ENCODE assay signal across 12 mouse cellular contexts in the genomic region with DNA sequence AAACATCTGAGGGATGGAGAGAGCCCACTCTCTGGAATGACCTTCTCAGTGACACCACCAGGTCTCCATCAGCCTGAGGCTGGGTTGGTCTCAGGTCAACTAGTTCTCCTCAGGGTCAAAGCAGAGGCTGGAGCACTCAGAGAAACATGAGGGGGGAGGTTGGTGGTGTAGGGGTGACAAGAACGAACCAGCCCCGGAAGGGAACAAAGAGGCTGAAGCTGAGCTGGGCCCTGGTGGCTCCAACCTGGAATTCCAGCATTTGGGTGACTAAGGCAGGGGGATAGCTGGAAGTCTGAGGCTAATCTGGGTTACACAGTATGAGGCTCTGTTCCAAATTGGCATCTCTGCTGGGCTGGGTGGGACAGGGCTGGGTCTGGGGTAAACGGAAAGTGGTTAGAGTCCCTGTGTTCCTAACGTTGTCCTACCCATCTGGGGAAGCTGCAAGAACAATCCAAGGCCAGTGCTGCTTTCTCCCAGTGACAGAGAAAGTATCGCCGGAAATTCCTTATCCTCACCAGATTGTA. TPM values are rescaled to one million over a fixed set of nuclear protein-coding genes. Genes with fewer than 3 reads are reported as not detected.
DNase-seq lines count a peak whose midpoint lies in the region; ATAC-seq and TF ChIP-seq lines count a peak whose summit lies in the region.
"Had no signal": no experiment of that assay in that cellular context is flagged by ENCODE, and none has a peak within 500 bp of the region (broad histone marks: within the 10 kb centered on the region; RNA-seq: fewer than 3 reads in every experiment).

No protein-coding gene starts in this region.

- H3K4me2 ChIP-seq in kidney, embryonic 14.5 days (replicated peaks; ENCODE audit: low read depth, low read length), result no peak overlapping the region
- H3K4me2 ChIP-seq in forebrain, embryonic 16.5 days (ENCODE audit: low read length), result no peak overlapping the region
- H3K4me2 ChIP-seq in midbrain, embryonic 11.5 days, result no peak overlapping the region

- H3K27me3 ChIP-seq in kidney, embryonic 14.5 days (ENCODE audit: control insufficient read depth, insufficient read depth, low read length), result no peaks in the 10 kb centered on the region
- H3K27me3 ChIP-seq in forebrain, embryonic 16.5 days (replicated peaks; ENCODE audit: control insufficient read depth, insufficient read depth, low read length), result no peaks in the 10 kb centered on the region
- no peaks in the 10 kb centered on the region for H3K27me3 ChIP-seq in midbrain, embryonic 11.5 days (ENCODE audit: control insufficient read depth, insufficient read depth, low read length)
- no peaks in the 10 kb centered on the region for H3K27me3 ChIP-seq in thymus, adult 2 months (ENCODE audit: control insufficient read depth, insufficient read depth, low read length)

- H3K27ac ChIP-seq in kidney, embryonic 14.5 days (ENCODE audit: low read depth, low read length), result peak overlapping the region; percentile 17; the same call in 1 of the 2 replicates
- 0 out of 2 replicates have a peak overlapping the region, but pooled peaks have one; percentile 1 for H3K27ac ChIP-seq in forebrain, embryonic 16.5 days (ENCODE audit: low read length)
- no peak overlapping the region for H3K27ac ChIP-seq in midbrain, embryonic 11.5 days (ENCODE audit: low read depth, low read length)
- H3K27ac ChIP-seq in thymus, adult 2 months (ENCODE audit: control insufficient read depth, insufficient read depth, low read length), result no peak overlapping the region
- H3K27ac ChIP-seq: kidney, postnatal 0 days had no signal

- H3K9me3 ChIP-seq in kidney, embryonic 14.5 days (ENCODE audit: control insufficient read depth, low read length), result no peaks in the 10 kb centered on the region
- H3K9me3 ChIP-seq in forebrain, embryonic 16.5 days (ENCODE audit: control insufficient read depth, low read length), result no peaks in the 10 kb centered on the region
- H3K9me3 ChIP-seq in midbrain, embryonic 11.5 days (ENCODE audit: control insufficient read depth, low read length), result no peaks in the 10 kb centered on the region

- TF ChIP-seq POLR2A in thymus, adult 2 months (IDR thresholded peaks at IDR 0.05; ENCODE audit: control insufficient read depth, extremely low read depth, insufficient read depth, low read length, poor library complexity), result no peak

- ATAC-seq in kidney, embryonic 14.5 days (ENCODE audit: low FRiP score, low TSS enrichment), result no peak
- 0 out of 2 replicates have a peak, but pooled peaks have one; percentile 27 for ATAC-seq in forebrain, embryonic 16.5 days
- ATAC-seq in midbrain, embryonic 11.5 days (ENCODE audit: low FRiP score), result peak; percentile 26; the same call in 1 of the 2 replicates

- peaks cover 29% of the 10 kb centered on the region for H3K4me1 ChIP-seq in kidney, embryonic 14.5 days (ENCODE audit: control insufficient read depth, insufficient read depth, low read length)
- H3K4me1 ChIP-seq in forebrain, embryonic 16.5 days (replicated peaks; ENCODE audit: control insufficient read depth, insufficient read depth, low read length), result peaks cover 13% of the 10 kb centered on the region; the same call in 1 of the 2 replicates
- H3K4me1 ChIP-seq in midbrain, embryonic 11.5 days (ENCODE audit: control insufficient read depth, insufficient read depth, low read length), result peaks cover 10% of the 10 kb centered on the region
- H3K4me1 ChIP-seq in thymus, adult 2 months (replicated peaks; ENCODE audit: control insufficient read depth, insufficient read depth, low read length), result peaks cover 4% of the 10 kb centered on the region; the same call in 1 of the 2 replicates

- no peak overlapping the region for H3K9ac ChIP-seq in kidney, embryonic 14.5 days (ENCODE audit: low read depth, low read length)
- no peak overlapping the region; the same call in none of the 2 replicates for H3K9ac ChIP-seq in forebrain, embryonic 16.5 days (replicated peaks; ENCODE audit: low read depth, low read length)
- 0 out of 2 replicates have a peak overlapping the region, but pooled peaks have one; percentile 21 for H3K9ac ChIP-seq in midbrain, embryonic 11.5 days (ENCODE audit: low read length)

- WGBS in kidney, embryonic 14.5 days, result 16% methylated on average over 6 of the region's 6 CpGs
- WGBS in forebrain, embryonic 16.5 days, result 40% methylated on average over 6 of the region's 6 CpGs
- 21% methylated on average over 6 of the region's 6 CpGs for WGBS in midbrain, embryonic 11.5 days
- 52% methylated on average over 6 of the region's 6 CpGs for WGBS in thymus, adult 2 months

- no peak overlapping the region for H3K4me3 ChIP-seq in kidney, embryonic 14.5 days (ENCODE audit: low read length)
- no peak overlapping the region for H3K4me3 ChIP-seq in forebrain, embryonic 16.5 days (replicated peaks; ENCODE audit: low read length)
- H3K4me3 ChIP-seq in midbrain, embryonic 11.5 days (ENCODE audit: low read depth, low read length), result no peak overlapping the region
- H3K4me3 ChIP-seq in thymus, adult 2 months (ENCODE audit: control insufficient read depth, insufficient read depth, low read length), result no peak overlapping the region
- H3K4me3 ChIP-seq: erythroblast, embryonic 14.5 days had no signal

- no peak for DNase-seq in kidney, postnatal 14 days
- peak; percentile 11 for DNase-seq in Muller cell, postnatal 12 days (ENCODE audit: inconsistent ontology term)
- peak; percentile 83 for DNase-seq in midbrain, embryonic 11.5 days (ENCODE audit: low spot score, missing footprints)
- DNase-seq in thymus, adult 2 months, result no peak
- DNase-seq in kidney, postnatal 25 days, result no peak
- DNase-seq in lung, postnatal 14 days, result no peak

- no peaks in the 10 kb centered on the region for H3K36me3 ChIP-seq in kidney, embryonic 14.5 days (ENCODE audit: control insufficient read depth, insufficient read depth, low read length)
- H3K36me3 ChIP-seq in forebrain, embryonic 16.5 days (ENCODE audit: control insufficient read depth, insufficient read depth), result no peaks in the 10 kb centered on the region
- no peaks in the 10 kb centered on the region for H3K36me3 ChIP-seq in midbrain, embryonic 11.5 days (ENCODE audit: control insufficient read depth, insufficient read depth, low read length)
- no peaks in the 10 kb centered on the region for H3K36me3 ChIP-seq in thymus, adult 2 months (ENCODE audit: control insufficient read depth, insufficient read depth, low read length)

- no peak for TF ChIP-seq CTCF in thymus, adult 2 months (IDR thresholded peaks at IDR 0.05; ENCODE audit: borderline replicate concordance, control insufficient read depth, extremely low read depth, insufficient read depth, low read length, poor library complexity)

RNA-seq across cellular contexts. Expression of gene Pcnx2, which starts 27.9 kb away (rescaled TPM):
- polyA plus RNA-seq in kidney, embryonic 14.5 days (2014; fragmentation: Nextera tagmentation; extraction: Ambion mirVana), result 0.15 and 0.19 TPM in 2 replicates
- polyA plus RNA-seq in forebrain, embryonic 16.5 days (2015; fragmentation: Nextera tagmentation; extraction: Ambion mirVana), result 3.1 and 5.6 TPM in 2 replicates
- 0.40 and 0.74 TPM in 2 replicates for polyA plus RNA-seq in midbrain, embryonic 11.5 days (2014; fragmentation: Nextera tagmentation; extraction: Ambion mirVana)
- 0.19 and 0.34 TPM in 2 replicates for polyA plus RNA-seq in thymus, adult 2 months (2012; rRNA removed)

RNA-seq across cellular contexts. Expression of gene Map3k21, which starts 40.0 kb away (rescaled TPM):
- polyA plus RNA-seq in kidney, embryonic 14.5 days (2014; fragmentation: Nextera tagmentation; extraction: Ambion mirVana), result 4.3 and 5.8 TPM in 2 replicates
- polyA plus RNA-seq in forebrain, embryonic 16.5 days (2015; fragmentation: Nextera tagmentation; extraction: Ambion mirVana), result 0.40 and 0.49 TPM in 2 replicates
- 0.03 and 0.11 TPM in 2 replicates for polyA plus RNA-seq in midbrain, embryonic 11.5 days (2014; fragmentation: Nextera tagmentation; extraction: Ambion mirVana)
- 0.03 TPM in 2 replicates for polyA plus RNA-seq in thymus, adult 2 months (2012; rRNA removed)
- polyA plus RNA-seq: activated CD4-positive, CD25-positive, alpha-beta regulatory T cell, adult 4 months; erythroblast, embryonic 14.5 days; thymus, postnatal 0 days had no signal

Comparison
In these comparisons a context has a peak if more than half of its experiments do, and no peak if none do; other contexts are left out.
1. H3K27ac ChIP-seq: peak in kidney, embryonic 14.5 days (single experiment) and forebrain, embryonic 16.5 days (single experiment); none in midbrain, embryonic 11.5 days (single experiment) and thymus, adult 2 months (single experiment).
2. DNase-seq: peak in Muller cell, postnatal 12 days (single experiment) and midbrain, embryonic 11.5 days (single experiment); none in kidney, postnatal 14 days (single experiment), thymus, adult 2 months (single experiment), kidney, postnatal 25 days (0 of 2) and lung, postnatal 14 days (single experiment).